Mouse (Mus musculus) stomach, postnatal 0 days (tissue): ENCODE results near the gene Fxyd3.

ENCODE experiments used
- CTCF ChIP-seq: IDR thresholded peaks from 2 replicates; pipeline ENCODE4 v1.5.1; 2016; ENCODE audit warnings: antibody characterized with exemption, low read depth, mild to moderate bottlenecking, moderate library complexity
- EP300 ChIP-seq: optimal IDR thresholded peaks from 2 replicates; pipeline ENCODE3; 2016; ENCODE audit warnings: antibody characterized with exemption

DNA sequence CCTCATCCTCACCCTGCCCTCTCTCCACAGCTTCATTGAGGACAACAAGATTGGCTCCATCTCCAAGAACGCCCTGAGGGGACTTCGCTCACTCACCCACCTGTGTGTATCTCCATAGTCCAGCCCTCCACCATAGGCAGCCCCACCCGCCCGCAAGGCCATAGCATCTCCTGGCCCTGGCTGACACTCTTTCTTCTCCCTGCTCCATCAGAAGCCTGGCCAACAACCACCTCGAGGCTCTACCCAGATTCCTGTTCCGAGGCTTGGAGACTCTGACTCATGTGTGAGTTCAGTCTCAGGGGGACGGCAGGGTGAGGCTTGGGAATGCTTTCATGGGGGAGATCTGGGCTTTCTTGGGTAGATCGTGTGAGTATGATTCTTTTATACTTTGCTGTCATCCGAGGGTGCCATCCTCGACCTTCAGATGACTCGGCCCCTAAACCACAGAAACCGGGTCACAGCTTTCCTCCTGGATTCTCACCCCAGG, 13.4 kb downstream of the Fxyd3 start:
- TF ChIP-seq CTCF, result no peak
- no peak for TF ChIP-seq EP300
